Mouse (Mus musculus) frontal cortex, postnatal 25 days (tissue): ENCODE results near the gene Wdr63.
"Not testable (repeated sequence)": the region's sequence is repeated elsewhere in the genome, so short reads cannot be mapped to it uniquely, and the experiment has no call there.

Source experiments
- DNase-seq, 2 experiments: peaks; one replicate each; pipeline ENCODE4 v3.0.0; 2022; ENCODE audit warnings: low spot score in 2 of 2

The Wdr63 gene

DNA sequence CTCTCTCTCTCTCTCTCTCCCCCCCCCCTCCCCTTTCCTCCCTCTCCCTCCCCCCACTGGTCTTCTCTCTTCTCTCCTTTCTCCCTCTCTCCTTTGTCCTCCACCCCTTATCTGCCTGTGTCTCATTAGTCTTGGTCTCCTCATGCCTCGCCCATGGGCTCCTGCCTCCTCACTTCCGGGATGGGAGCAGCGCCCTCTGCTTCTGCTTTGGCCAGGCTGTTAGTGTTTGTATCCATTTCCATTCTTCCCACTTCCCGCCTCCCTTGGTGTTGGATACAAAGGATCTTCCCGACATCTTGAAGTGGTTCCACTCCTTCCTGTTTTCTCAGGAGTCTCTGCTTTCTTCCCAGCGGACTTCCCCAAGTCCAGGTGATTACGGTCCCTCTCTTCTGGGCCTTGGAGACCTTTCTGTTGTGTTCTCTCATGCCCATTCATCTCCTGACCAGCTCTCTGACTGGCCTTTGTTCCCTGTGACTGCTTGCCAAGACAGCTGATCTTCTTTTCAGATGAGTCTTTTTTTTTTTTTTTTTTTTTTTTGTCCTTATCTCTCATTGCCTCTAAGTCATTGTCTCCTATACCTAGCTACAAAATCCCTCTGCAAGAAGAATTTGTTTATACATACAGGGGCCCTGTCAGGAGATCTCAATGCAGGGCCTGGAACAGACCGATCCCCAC, 96.2 kb downstream of the Wdr63 start:
- DNase-seq = no peak

DNA sequence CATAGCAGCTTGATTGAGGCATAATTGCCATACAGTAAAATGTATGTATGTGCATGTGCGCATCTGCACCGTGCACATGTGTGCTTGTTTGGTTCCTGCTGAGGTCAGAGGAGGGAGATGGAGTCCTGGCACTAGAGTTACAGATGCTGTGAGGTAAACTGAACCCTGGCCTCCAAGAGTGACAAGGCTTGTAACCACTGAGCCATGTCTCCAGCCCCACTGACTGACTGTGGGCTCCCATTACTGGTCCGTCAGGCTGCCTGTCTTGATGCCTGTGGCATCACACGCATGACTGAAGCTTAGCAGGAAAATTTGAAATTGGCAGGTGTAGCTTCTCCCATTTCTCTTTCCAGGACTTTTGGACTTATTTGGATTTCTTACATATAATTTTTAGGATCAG, 97.2 kb downstream of the Wdr63 start:
- no peak for DNase-seq

DNA sequence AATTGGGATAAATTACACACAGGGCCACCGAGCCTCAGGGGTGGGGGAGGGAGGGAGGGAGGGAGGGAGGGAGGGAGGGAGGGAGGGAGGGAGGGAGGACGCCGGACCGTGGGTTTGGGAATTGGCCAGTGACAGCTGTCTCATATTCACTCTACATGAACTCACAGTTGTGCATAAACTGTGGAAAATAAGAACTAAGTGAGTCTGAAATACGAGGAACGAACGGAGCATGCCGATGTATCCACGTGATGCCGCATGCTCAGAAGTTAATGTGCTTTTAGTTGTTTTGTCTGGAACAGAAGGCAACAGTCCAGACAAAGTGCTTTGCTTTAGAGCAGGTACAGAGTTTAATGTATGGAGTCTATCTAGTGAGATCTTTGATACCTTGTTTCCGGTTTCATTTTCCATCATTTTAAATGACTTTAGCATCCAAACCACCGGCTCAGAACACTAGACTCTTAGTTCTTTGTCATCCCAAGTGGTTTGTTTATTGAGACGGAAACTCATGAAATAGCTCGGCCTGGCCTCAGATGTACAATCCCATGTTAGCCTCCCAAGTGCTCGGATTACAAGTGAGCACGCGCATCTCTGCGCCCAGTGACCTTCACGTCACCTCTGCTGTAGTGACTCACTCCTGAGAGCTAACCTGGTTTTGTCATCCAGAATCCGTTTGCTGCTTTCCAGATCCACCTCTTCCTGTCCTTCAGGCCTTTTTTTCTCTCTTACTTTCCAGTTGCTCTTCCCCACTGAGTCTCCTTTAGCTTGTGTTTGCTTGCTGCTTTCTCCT, 97.9 kb downstream of the Wdr63 start:
- DNase-seq = no peak

DNA sequence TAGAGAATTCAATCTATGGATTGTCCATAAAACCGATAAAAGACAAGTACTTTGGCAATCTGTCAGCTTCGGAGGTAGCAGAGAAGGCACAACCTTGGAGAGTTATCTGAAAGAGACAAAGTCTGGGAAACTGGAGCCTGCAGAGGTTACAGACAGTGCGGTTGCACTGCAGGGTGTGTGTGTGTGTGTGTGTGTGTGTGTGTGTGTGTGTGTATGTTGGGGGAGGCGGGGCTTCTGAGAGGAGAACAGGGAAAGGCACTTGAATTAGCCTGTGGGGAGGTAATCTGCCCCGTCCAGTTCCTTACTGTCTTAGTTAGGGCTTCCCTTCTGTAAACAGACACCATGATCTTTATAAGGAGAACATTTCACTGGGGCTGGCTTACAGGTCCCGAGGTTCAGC, 100.1 kb downstream of the Wdr63 start:
- no peak for DNase-seq

DNA sequence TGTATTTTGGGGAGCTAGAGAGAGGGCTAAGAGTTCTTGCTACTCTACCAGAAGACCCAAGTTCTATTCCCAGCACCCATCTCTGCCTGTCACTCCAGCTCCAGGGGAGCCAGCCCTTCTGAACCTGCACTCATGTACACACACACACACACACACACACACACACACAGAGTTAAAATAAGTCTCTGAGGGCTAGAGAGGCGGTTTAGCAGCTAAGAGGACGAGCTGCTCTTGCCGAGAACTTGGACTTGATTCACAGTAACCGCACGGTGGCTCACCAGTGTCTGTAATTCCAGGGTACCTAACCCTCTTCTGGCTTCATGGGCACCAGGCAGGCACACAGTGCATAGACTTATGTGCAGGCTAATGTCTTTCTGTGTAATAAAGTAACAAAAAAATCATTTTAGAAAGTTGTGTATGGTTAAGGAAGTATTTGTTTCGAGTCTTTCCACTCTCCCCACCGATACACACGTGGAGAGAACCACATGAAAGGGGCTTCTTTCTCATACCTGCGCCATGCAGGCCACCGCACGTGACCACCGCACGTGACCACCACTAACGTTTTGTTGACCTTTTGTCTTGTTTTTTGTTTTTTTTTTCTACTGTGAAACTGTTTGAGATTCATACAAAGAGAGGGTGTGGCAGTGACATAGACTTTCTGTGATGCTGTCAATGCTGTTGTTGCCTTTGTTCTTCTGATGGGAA, 103.4 kb downstream of the Wdr63 start:
- DNase-seq = no peak

DNA sequence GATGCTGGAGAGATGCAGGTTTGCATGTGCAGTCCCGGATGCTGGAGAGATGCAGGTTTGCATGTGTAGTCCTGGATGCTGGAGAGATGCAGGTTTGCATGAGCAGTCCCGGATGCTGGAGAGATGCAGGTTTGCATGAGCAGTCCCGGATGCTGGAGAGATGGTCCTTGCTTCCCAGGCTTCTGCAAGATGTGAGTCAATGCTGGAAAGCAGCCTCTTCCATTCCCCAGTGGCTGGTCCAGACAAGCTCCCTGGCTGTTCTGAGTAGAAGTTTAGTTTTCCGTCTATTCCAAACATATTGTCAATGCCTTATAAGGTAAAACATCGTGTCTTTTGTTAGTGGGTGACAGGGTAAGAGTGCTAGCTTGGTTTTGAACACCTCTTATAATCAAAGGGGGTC, 111.4 kb downstream of the Wdr63 start:
- DNase-seq = not testable (repeated sequence)

DNA sequence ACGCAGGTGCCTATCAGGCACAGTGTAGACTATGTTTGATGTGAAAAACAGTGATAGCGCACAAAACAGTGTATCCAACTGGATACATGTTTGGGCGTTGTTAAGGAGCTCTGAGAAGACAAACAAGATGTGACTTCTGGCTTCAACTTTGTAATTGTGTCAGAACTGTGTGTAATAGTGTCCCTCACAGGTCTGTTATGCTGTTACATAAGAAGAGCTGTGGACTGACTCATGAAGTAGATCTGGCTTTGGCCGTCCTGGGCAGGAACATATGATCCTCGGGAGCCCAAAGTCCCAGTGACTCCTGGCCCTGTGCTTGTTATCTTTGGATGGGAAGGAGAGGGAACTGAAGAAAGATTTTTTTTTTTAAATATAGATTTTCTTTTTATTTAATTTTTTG, 112.4 kb downstream of the Wdr63 start:
- DNase-seq = no peak

DNA sequence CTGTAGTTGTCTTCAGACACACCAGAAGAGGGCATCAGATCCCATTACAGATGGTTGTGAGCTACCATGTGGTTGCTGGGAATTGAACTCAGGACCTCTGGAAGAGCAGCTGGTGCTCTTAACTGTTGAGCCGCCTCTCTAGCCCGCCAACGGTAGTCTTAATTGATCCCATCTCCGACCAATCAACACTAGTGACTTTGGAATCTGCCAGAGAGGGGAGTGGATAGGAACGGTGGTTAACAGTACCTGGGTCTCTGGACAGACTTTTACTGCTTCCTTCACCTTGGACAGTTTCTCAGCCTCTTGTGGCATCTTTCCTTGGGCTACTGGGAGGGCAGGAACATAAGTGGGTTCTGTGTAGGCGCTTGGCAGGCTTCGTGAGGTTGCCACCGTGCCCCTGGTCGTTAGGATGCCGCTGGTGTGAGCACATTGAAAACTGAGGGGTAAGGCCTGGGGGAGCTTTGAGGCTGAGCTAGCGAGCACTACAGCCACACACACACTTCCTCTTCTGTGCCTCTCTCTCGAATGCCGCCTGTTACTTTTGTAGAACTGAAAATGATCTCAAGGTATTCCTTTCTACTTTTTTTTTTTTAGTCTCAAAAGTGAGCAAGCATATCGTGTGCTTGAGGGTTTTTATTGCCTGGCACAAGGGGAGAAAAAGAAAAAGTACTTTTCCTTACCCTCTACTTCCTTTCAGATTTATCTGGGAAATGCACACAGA, 114.3 kb downstream of the Wdr63 start:
- no peak for DNase-seq

DNA sequence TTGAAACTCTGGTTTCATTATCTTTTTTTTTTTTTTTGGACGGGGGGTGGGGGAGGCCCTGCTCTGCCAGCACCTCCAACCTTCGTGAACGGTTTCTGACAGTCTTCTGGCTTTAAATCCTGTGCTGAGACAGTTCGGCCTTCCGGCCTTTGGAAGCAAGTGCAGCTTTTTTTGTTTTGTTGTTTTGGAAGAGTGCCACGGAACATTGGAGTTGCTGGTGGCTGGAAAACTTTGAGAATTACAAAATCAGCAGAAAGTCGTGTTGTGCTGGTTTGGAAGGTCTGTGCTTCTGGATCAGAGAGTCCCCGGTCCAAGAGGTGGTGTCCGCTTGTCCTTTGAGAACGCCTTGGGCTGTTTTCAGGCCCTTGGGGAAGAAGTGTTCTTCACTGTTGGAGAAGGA, 115.1 kb downstream of the Wdr63 start:
- no peak for DNase-seq

DNA sequence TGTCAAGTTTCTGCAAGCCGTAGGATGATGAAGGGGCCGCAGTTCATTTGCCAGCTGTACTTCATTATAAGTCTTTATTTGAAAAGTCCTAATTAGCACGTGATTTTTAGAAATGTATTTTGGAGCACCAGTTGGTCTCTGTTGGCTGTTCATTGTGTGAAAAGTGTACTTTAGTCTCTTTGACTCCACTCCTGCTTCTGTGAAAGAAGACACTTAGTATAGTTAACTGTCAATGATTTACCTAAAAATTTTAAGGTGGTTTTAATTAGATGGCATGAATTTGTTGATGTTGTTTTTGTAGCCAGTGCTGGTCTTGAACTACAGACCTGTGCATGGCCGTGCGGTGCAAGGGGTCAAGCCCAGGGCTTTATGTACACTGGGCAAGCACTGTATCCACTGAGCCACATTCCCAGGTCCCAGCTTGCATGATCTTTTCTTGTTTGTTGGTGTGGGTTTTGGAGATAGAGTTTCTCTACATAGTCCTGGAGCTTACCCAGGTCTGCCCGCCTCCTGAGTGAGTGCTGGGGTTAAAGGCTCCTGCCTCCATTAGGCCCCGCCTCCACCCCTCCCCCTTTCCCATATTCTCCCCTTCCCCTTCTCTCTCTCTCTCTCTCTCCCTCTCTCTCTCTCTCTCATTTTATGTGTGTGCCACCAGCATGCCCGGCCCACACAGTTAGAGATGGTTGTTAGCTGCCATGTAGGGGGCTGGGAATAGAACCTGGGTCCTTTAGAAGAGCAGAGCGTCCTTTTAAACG, 115.8 kb downstream of the Wdr63 start:
- no peak for DNase-seq

DNA sequence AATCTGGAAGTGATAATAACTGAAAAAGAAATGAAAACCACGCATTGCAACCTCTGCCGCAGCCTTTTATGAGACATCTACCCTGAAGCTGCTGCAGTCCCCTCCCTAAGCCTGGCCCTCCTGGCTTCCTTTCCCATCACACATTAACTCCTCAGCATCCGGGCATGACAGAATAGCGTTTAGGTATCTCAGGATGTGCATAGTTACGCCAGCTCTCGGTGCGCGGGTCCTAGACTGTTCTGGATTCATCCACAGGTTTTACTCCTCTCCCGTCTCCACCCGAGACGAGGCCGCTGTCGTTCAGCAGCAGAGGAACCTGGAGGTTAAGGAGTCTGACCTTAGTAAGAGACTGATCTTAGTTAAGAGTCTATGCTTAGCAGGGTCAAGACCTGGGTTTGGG, 116.8 kb downstream of the Wdr63 start:
- no peak for DNase-seq
